Mouse (Mus musculus): ENCODE data around the gene Arid1b. TPM values are rescaled to one million over a fixed set of nuclear protein-coding genes. Genes with fewer than 3 reads are reported as not detected.

Gene Arid1b
- polyA plus RNA-seq, 1 experiment from 2014 or later: 16.1 TPM

DNA sequence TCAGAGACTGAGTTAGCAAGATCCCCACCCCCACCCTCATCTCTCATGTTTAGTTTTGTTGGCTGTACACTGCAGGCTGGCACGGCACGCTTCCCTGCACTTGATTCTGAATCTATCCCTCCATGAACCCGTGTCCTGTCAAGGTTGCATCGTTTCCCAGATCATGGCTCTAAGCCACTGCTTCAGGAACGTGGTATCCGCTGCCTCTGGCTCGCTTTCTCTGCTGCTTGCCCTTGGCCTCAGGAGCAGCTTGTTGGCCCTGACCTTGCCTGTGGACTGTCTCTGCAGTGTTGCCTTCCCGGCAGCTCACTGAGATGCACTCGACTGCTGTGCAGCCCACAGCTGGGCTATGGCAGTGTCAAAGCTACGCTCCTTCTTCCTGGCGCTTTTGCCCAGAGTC, 252.6 kb downstream of the Arid1b start:
- no peaks in the 10 kb centered on the region for H3K27me3 ChIP-seq
- 85% methylated on average over 11 of the region's 11 CpGs for WGBS

DNA sequence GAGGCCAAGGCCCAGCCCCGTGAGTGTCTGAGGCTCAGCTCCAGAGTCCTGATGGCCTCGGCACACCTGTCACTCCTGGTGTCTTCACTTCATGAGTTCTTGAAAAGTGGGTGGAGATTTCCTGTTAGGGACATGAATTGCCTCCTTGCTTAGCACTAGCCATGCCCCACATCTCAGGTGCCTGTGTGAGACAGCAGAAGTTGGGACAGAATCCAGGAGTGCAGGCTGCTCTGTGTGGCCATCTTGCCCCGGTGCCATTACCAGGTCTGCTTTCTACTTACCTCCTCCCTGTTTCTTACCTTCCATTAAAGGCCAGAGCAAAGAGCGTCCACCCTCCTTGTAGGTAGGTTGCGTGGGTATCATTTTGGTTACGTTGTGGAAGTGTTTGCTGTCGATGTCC, 253.1 kb downstream of the Arid1b start:
- Histone ChIP-seq H3K4me1 (replicated peaks) (peaks cover 64% of the 10 kb centered on the region), H3K4me2 (no peak overlapping the region), H3K9me3 (no peaks in the 10 kb centered on the region), H3K27me3 (no peaks in the 10 kb centered on the region), H3K9ac (no peak overlapping the region), H3K4me3 (no peak overlapping the region), H3K27ac (peak overlapping the region; percentile 74; the same call in 1 of the 2 replicates), H3K36me3 (0 out of 2 replicates have a peak, but pooled peaks cover 3% of the 10 kb centered on the region)
- no peak for ATAC-seq (ENCODE audit: low FRiP score)
- WGBS: 95% methylated on average over 7 of the region's 7 CpGs

More for the DNA sequence above, 252.6 kb downstream of the Arid1b start:
- Histone ChIP-seq H3K9ac (no peak overlapping the region), H3K4me3 (no peak overlapping the region), H3K27ac (peak overlapping the region; percentile 56; the same call in 1 of the 2 replicates), H3K4me2 (no peak overlapping the region), H3K9me3 (no peaks in the 10 kb centered on the region), H3K4me1 (replicated peaks) (peaks cover 64% of the 10 kb centered on the region), H3K36me3 (0 out of 2 replicates have a peak, but pooled peaks cover 3% of the 10 kb centered on the region)
- no peak for ATAC-seq (ENCODE audit: low FRiP score)

GRCm38 (mm10) chr17:5247737-5248136, 253.6 kb downstream of the Arid1b start:
- peaks cover 62% of the 10 kb centered on the region for H3K4me1 ChIP-seq (replicated peaks)
- 89% methylated on average over 15 of the region's 15 CpGs for WGBS
- H3K4me3 ChIP-seq: no peak overlapping the region
- H3K36me3 ChIP-seq: 0 out of 2 replicates have a peak, but pooled peaks cover 3% of the 10 kb centered on the region
- H3K4me2 ChIP-seq: no peak overlapping the region
- H3K27me3 ChIP-seq: no peaks in the 10 kb centered on the region
- no peaks in the 10 kb centered on the region for H3K9me3 ChIP-seq
- peak overlapping the region; percentile 74; the same call in 1 of the 2 replicates for H3K27ac ChIP-seq
- no peak for ATAC-seq (ENCODE audit: low FRiP score)
- no peak overlapping the region for H3K9ac ChIP-seq

DNA sequence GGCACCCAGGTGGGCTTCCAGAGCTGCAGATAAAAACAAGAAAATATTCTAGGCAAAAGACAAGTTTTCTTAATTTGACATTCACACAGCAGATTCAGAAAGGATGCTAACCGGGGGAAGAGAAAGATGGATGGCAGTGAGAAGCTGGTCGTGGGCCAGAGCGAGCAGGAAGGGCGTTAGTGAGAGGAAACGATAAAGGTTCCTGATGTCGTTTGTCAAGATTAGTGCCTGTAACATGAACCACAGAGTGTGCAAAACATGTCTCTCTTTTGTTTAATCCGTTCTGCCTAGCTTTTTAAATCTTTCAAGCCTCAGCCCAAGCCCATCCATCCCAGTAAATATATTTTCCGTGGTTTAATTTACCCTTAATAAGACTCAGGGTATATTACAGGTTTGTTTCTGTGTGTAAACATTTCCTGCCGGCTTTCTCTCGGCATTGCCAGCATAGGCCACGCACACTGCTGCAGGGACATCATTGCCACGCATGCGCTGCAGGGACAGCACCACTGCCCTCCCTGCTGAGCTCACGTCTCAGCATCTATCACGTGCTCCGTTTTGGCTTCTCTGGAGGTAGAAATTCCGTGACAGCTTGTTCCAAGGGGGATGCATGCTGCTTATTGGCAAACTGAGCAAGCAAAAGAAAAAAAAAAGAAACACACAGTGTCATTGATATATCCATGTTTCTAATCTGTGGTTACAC, 255.0 kb downstream of the Arid1b start:
- peaks cover 59% of the 10 kb centered on the region for H3K4me1 ChIP-seq (replicated peaks)

GRCm38 (mm10) chr17:5249681-5250180, 255.6 kb downstream of the Arid1b start:
- Histone ChIP-seq H3K9ac (no peak overlapping the region), H3K36me3 (0 out of 2 replicates have a peak, but pooled peaks cover 3% of the 10 kb centered on the region), H3K27me3 (no peaks in the 10 kb centered on the region), H3K4me3 (no peak overlapping the region), H3K27ac (peak overlapping the region; percentile 74), H3K9me3 (no peaks in the 10 kb centered on the region), H3K4me2 (no peak overlapping the region), H3K4me1 (replicated peaks) (peaks cover 64% of the 10 kb centered on the region)
- WGBS: 77% methylated on average over 9 of the region's 9 CpGs
- ATAC-seq (ENCODE audit: low FRiP score): no peak

More for the DNA sequence above, 255.0 kb downstream of the Arid1b start:
- Histone ChIP-seq H3K27ac (peak overlapping the region; percentile 74), H3K9me3 (no peaks in the 10 kb centered on the region), H3K4me3 (no peak overlapping the region), H3K27me3 (no peaks in the 10 kb centered on the region), H3K4me2 (0 out of 2 replicates have a peak overlapping the region, but pooled peaks have one; percentile 3), H3K9ac (no peak overlapping the region), H3K36me3 (0 out of 2 replicates have a peak, but pooled peaks cover 3% of the 10 kb centered on the region)
- ATAC-seq (ENCODE audit: low FRiP score): no peak
- 51% methylated on average over 17 of the region's 17 CpGs for whole genome bisulfite sequencing

DNA sequence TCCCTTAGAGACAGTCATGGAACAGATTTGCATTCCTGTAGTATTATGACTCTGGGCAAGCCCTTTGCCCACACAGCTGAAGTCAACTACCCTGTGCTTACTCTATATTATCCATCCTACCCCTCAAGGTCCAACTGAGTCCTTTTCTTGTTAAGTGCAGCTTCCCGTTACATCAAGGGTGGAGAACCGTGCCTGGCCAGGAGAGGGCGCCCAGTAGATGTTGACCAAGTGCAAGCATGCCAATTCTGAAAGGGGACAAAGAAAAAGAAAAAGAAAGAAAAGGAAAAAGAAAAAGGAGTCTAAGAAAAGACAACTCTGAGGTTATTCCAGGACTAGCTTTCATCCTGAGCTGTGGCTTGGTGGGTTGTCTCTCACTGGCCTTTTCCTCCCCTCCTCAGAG, 258.3 kb downstream of the Arid1b start:
- no peaks in the 10 kb centered on the region for H3K36me3 ChIP-seq
- ATAC-seq (ENCODE audit: low FRiP score): no peak
- H3K27ac ChIP-seq: 0 out of 2 replicates have a peak overlapping the region, but pooled peaks have one; percentile 30
- H3K27me3 ChIP-seq: no peaks in the 10 kb centered on the region
- H3K4me2 ChIP-seq: no peak overlapping the region
- no peaks in the 10 kb centered on the region for H3K9me3 ChIP-seq
- no peak overlapping the region for H3K9ac ChIP-seq
- peaks cover 67% of the 10 kb centered on the region for H3K4me1 ChIP-seq (replicated peaks)
- no peak overlapping the region for H3K4me3 ChIP-seq
- WGBS: 17% methylated on average over 3 of the region's 3 CpGs

GRCm38 (mm10) chr17:5254717-5255617, 260.8 kb downstream of the Arid1b start:
- Histone ChIP-seq H3K27ac (no peak overlapping the region), H3K9ac (peak overlapping the region; percentile 39; the same call in 1 of the 2 replicates), H3K4me1 (replicated peaks) (peaks cover 49% of the 10 kb centered on the region), H3K36me3 (peaks cover 2% of the 10 kb centered on the region; the same call in 1 of the 2 replicates), H3K9me3 (no peaks in the 10 kb centered on the region), H3K4me3 (no peak overlapping the region), H3K27me3 (no peaks in the 10 kb centered on the region), H3K4me2 (no peak overlapping the region)
- no peak for ATAC-seq (ENCODE audit: low FRiP score)
- WGBS: 59% methylated on average over 16 of the region's 16 CpGs

- Histone ChIP-seq H3K27ac (0 out of 2 replicates have a peak overlapping the region, but pooled peaks have one; percentile 5), H3K36me3 (peaks cover 2% of the 10 kb centered on the region; the same call in 1 of the 2 replicates), H3K9me3 (no peaks in the 10 kb centered on the region), H3K27me3 (no peaks in the 10 kb centered on the region), H3K4me1 (replicated peaks) (peaks cover 43% of the 10 kb centered on the region), H3K9ac (0 out of 2 replicates have a peak overlapping the region, but pooled peaks have one; percentile 8), H3K4me3 (no peak overlapping the region), H3K4me2 (no peak overlapping the region)
- 91% methylated on average over 2 of the region's 2 CpGs for WGBS
- ATAC-seq (ENCODE audit: low FRiP score): no peak
These were observed 261.4 kb downstream of the Arid1b start for GRCm38 (mm10) chr17:5255618-5255933.

- H3K27ac ChIP-seq: no peak overlapping the region
- no peaks in the 10 kb centered on the region for H3K9me3 ChIP-seq
- 60% methylated on average over 9 of the region's 9 CpGs for WGBS
- H3K4me3 ChIP-seq: no peak overlapping the region
- no peak overlapping the region for H3K4me2 ChIP-seq
- peaks cover 2% of the 10 kb centered on the region; the same call in 1 of the 2 replicates for H3K36me3 ChIP-seq
- ATAC-seq (ENCODE audit: low FRiP score): no peak
- no peak overlapping the region for H3K9ac ChIP-seq
- no peaks in the 10 kb centered on the region for H3K27me3 ChIP-seq
- H3K4me1 ChIP-seq (replicated peaks): peaks cover 50% of the 10 kb centered on the region
These were observed 264.8 kb downstream of the Arid1b start for GRCm38 (mm10) chr17:5258978-5259377.

- Histone ChIP-seq H3K27me3 (no peaks in the 10 kb centered on the region), H3K4me2 (no peak overlapping the region), H3K36me3 (peaks cover 14% of the 10 kb centered on the region), H3K9me3 (no peaks in the 10 kb centered on the region), H3K4me1 (replicated peaks) (peaks cover 31% of the 10 kb centered on the region), H3K27ac (no peak overlapping the region), H3K9ac (no peak overlapping the region), H3K4me3 (no peak overlapping the region)
- ATAC-seq (ENCODE audit: low FRiP score): no peak
- 84% methylated on average over 8 of the region's 8 CpGs for WGBS
These were observed 267.1 kb downstream of the Arid1b start for GRCm38 (mm10) chr17:5261131-5261651.

- H3K4me3 ChIP-seq: no peak overlapping the region
- H3K9ac ChIP-seq: no peak overlapping the region
- H3K4me1 ChIP-seq (replicated peaks): peaks cover 32% of the 10 kb centered on the region
- H3K36me3 ChIP-seq: peaks cover 14% of the 10 kb centered on the region
- H3K4me2 ChIP-seq: no peak overlapping the region
- H3K27ac ChIP-seq: peak overlapping the region; percentile 42; the same call in 1 of the 2 replicates
- ATAC-seq (ENCODE audit: low FRiP score): no peak
- 68% methylated on average over 22 of the region's 22 CpGs for WGBS
- H3K9me3 ChIP-seq: no peaks in the 10 kb centered on the region
- no peaks in the 10 kb centered on the region for H3K27me3 ChIP-seq
These were observed 267.9 kb downstream of the Arid1b start for GRCm38 (mm10) chr17:5261874-5262605.
